Mouse (Mus musculus) erythroblast, embryonic 14.5 days (primary cell): ENCODE data around the gene Foxn1. TPM values are rescaled to one million over a fixed set of nuclear protein-coding genes. Genes with fewer than 3 reads are reported as not detected.

Source experiments
- H3K27me3 ChIP-seq: 2 replicates; pipeline ENCODE4 v1.6.1; 2012; ENCODE audit warnings: inconsistent platforms; ENCODE audit not compliant: control insufficient read depth
- H3K36me3 ChIP-seq: 2 replicates; pipeline ENCODE4 v1.6.1; 2012; ENCODE audit warnings: mild to moderate bottlenecking, inconsistent platforms; ENCODE audit not compliant: control insufficient read depth
- H3K4me1 ChIP-seq: 2 replicates; pipeline ENCODE4 v1.6.1; 2012; ENCODE audit warnings: inconsistent platforms; ENCODE audit not compliant: control insufficient read depth
- H3K4me3 ChIP-seq: replicated peaks from 2 replicates; pipeline ENCODE3; 2012; ENCODE audit warnings: moderate library complexity, mild to moderate bottlenecking, inconsistent platforms
- H3K9me3 ChIP-seq: 2 replicates; pipeline ENCODE4 v1.6.1; 2012; ENCODE audit warnings: low read length, inconsistent platforms, mixed read lengths; ENCODE audit not compliant: control insufficient read depth
- GATA1 ChIP-seq: IDR thresholded peaks from 2 replicates; pipeline ENCODE4 v1.6.1; 2012; ENCODE audit warnings: low read length, inconsistent platforms, mixed read lengths
- TAL1 ChIP-seq: IDR thresholded peaks from 3 replicates; pipeline ENCODE4 v1.6.1; 2012; ENCODE audit warnings: low read length, inconsistent platforms, mixed read lengths
- polyA plus RNA-seq: library from polyadenylated mRNA; stranded (reverse); fragments of >175 nt; gene quantifications from 2 replicates; pipeline ENCODE4 v1.2.3, GENCODE M21; 2012

The Foxn1 gene
- polyA plus RNA-seq, 1 experiment, result not detected

GRCm38 (mm10) chr11:78310861-78311511, 75.4 kb downstream of the Foxn1 start:
- no peak overlapping the region for H3K4me3 ChIP-seq
- no peaks in the 10 kb centered on the region for H3K27me3 ChIP-seq
- peaks cover 3% of the 10 kb centered on the region for H3K9me3 ChIP-seq
- H3K36me3 ChIP-seq, result peaks cover 98% of the 10 kb centered on the region
- peaks cover 20% of the 10 kb centered on the region for H3K4me1 ChIP-seq
- no peak for TF ChIP-seq TAL1
- no peak for TF ChIP-seq GATA1

Other genes starting within 250 kb of the Foxn1 start
- 7.2 and 9.4 TPM in 2 replicates for gene Traf4, start 221.0 kb downstream of the Foxn1 start, polyA plus RNA-seq
- gene Nek8, start 209.9 kb downstream of the Foxn1 start, polyA plus RNA-seq, result 1.7 and 2.0 TPM in 2 replicates
- gene Tlcd1, start 209.8 kb downstream of the Foxn1 start, polyA plus RNA-seq, result 91.9 and 97.7 TPM in 2 replicates
- gene Rpl23a, start 203.0 kb downstream of the Foxn1 start, polyA plus RNA-seq, result 168 and 429 TPM in 2 replicates
- 0.13 and 0.26 TPM in 2 replicates for gene Rab34, start 198.1 kb downstream of the Foxn1 start, polyA plus RNA-seq
- gene Proca1, start 193.2 kb downstream of the Foxn1 start, polyA plus RNA-seq, result not detected in 2 replicates
- gene Sdf2, start 140.8 kb downstream of the Foxn1 start, polyA plus RNA-seq, result 0.32 and 0.49 TPM in 2 replicates
- gene Supt6, start 140.6 kb downstream of the Foxn1 start, polyA plus RNA-seq, result 9.4 and 11.6 TPM in 2 replicates
- 0.97 and 2.3 TPM in 2 replicates for gene 2610507B11Rik, start 124.8 kb downstream of the Foxn1 start, polyA plus RNA-seq
- gene BC030499, start 95.7 kb downstream of the Foxn1 start, polyA plus RNA-seq, result 0.07 TPM in 1 of 2 replicates, not detected in the other
- 19.3 and 21.5 TPM in 2 replicates for gene Spag5, start 85.0 kb downstream of the Foxn1 start, polyA plus RNA-seq
- 0.12 and 0.22 TPM in 2 replicates for gene Aldoc, start 63.6 kb downstream of the Foxn1 start, polyA plus RNA-seq
- gene Pigs, start 58.1 kb downstream of the Foxn1 start, polyA plus RNA-seq, result 3.2 and 3.8 TPM in 2 replicates
- 1.7 and 1.9 TPM in 2 replicates for gene Unc119, start 43.1 kb downstream of the Foxn1 start, polyA plus RNA-seq
- gene Slc13a2, start 35.7 kb upstream of the Foxn1 start, polyA plus RNA-seq, result not detected in 2 replicates
- 0.08 TPM in 1 of 2 replicates, not detected in the other for gene Slc46a1, start 79.1 kb upstream of the Foxn1 start, polyA plus RNA-seq
- not detected in 2 replicates for gene Sarm1, start 111.2 kb upstream of the Foxn1 start, polyA plus RNA-seq
- gene Vtn, start 112.5 kb upstream of the Foxn1 start, polyA plus RNA-seq, result 0.28 and 0.44 TPM in 2 replicates
- not detected in 2 replicates for gene Sebox, start 116.9 kb upstream of the Foxn1 start, polyA plus RNA-seq
- 0.55 TPM in 2 replicates for gene Tmem199, start 125.6 kb upstream of the Foxn1 start, polyA plus RNA-seq
- 1.2 and 1.4 TPM in 2 replicates for gene Poldip2, start 125.6 kb upstream of the Foxn1 start, polyA plus RNA-seq
- gene Tnfaip1, start 149.8 kb upstream of the Foxn1 start, polyA plus RNA-seq, result 0.07 and 0.21 TPM in 2 replicates
- gene Ift20, start 149.8 kb upstream of the Foxn1 start, polyA plus RNA-seq, result 8.0 and 9.4 TPM in 2 replicates
- 0.50 and 0.64 TPM in 2 replicates for gene Tmem97, start 164.2 kb upstream of the Foxn1 start, polyA plus RNA-seq